Mouse (Mus musculus) frontal cortex, postnatal 36 days (tissue): ENCODE data around the gene Cox10.

Source experiments
- DNase-seq, 2 experiments: peaks; one replicate each; pipeline ENCODE4 v3.0.0; 2022; ENCODE audit warnings: low spot score in 2 of 2

The Cox10 gene

GRCm38 (mm10) chr11:64045041-64045440, 34.2 kb downstream of the Cox10 start:
- DNase-seq, result no peak

- DNase-seq, result no peak
Observed at GRCm38 (mm10) chr11:64044024-64044423, 35.2 kb downstream of the Cox10 start.

DNA sequence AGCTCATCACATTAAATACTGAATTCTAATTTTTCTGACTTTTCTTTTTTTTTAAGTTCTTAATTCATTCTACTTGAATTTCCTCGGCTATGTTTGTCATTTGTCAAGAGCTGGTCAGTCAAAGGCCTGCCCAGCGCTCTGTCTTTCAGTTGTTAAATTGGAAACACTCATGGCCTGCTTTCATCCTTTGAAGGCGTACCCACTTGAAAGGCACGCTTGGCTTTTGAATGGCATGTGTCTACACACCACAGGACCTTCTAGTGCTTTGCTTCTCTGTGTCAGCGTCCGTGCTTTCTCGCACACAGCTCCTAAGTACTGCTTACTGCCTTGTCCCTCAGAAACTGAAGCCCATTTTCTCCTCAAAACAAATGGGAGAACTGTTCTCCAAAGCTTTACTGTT, 38.0 kb downstream of the Cox10 start:
- no peak for DNase-seq

- no peak for DNase-seq
Observed at GRCm38 (mm10) chr11:64039600-64039999, 39.7 kb downstream of the Cox10 start.

DNA sequence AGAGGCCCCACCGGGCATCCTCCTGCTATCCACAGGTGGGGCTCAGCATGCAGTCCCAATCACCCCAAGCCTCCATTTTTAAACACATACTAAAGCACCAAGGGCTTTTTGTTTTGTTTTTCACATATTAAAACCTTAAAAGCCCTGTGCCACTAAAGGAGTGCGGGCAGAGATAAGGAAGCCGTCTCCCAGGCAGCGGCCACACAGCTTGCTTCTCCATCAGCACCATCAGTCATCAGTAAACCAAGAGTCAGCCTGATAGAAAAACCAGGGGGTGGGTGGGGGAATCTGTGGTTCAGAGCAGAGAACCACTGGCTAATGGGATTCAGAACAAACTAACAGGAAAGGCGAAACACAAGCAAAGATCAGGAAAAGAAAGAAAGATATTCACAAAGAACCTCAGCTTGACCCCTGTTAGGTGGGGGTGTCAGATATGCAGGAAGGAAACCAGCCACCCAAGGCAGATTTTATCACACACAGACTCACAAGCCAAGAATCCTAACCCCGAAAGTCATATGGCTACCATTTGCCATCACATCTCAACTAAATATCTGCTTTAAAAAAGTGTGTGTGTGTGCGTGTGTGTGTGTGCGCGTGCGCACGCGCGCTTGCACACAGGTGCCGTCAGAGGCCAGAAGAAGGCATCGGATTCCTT, 41.7 kb downstream of the Cox10 start:
- DNase-seq, result no peak

DNA sequence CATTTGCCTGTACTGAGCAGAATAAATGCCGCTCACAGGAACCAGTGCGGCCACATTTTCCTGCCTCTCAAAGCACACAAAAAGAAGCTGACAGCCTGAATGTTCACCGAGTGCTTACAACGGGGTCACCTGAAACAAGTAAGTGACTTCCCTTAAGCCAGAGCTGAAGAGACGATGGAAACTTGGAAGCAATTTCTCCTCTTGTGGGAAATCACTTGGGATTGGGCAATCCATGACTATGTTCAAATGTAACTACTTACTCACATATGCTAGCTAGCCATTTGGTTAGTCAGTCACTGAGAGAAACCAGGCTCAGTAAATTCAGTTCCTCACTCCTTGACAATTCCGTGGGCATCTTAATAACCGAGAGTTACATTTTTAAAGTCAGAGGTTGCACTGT, 43.0 kb downstream of the Cox10 start:
- DNase-seq, result no peak

GRCm38 (mm10) chr11:64035709-64036108, 43.6 kb downstream of the Cox10 start:
- DNase-seq, result no peak

- DNase-seq, result no peak
Observed at GRCm38 (mm10) chr11:64034686-64035085, 44.6 kb downstream of the Cox10 start.

DNA sequence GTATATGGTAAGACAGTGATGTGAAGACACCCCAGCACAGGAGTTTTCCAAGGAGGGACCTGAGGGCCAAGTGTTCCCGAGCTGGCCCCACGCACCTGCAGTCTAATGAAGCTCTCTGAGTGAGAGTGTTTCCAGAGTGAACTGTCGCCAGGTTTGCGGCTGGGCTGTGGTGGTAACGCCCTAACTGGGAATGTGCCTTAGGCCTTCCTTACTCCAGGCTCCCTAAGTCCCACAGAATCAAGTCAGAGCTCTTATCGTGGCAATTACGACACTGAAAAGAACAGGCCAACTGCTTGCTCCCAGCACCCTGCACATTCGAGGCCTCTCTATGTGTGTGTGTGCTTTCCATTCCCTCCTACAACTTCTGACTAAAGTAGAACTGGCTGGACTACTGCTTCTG, 51.8 kb downstream of the Cox10 start:
- no peak for DNase-seq

- no peak for DNase-seq
Observed at GRCm38 (mm10) chr11:64025843-64026242, 53.4 kb downstream of the Cox10 start.

DNA sequence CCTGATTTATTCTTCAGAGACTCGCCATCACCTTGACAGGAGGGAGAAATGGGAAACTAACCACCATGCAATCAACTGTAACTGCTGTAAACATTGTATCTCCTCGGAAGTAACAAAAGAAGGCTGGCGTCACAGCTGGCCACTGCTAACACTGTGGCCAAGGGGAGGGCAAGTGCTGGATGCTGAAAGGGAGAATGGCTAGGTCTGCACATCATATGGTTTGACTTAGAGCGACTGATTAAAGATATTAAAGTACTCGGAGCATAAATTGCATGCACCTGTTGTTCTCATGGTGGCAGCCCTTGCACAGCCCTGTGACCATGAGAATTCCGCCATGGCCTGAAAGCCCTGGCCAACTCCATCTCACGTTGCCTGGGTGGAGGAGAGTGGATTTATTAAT, 54.7 kb downstream of the Cox10 start:
- no peak for DNase-seq

GRCm38 (mm10) chr11:64023380-64023981, 55.8 kb downstream of the Cox10 start:
- no peak for DNase-seq

GRCm38 (mm10) chr11:64022403-64023047, 56.7 kb downstream of the Cox10 start:
- no peak for DNase-seq

GRCm38 (mm10) chr11:64019235-64019634, 60.0 kb downstream of the Cox10 start:
- no peak for DNase-seq

DNA sequence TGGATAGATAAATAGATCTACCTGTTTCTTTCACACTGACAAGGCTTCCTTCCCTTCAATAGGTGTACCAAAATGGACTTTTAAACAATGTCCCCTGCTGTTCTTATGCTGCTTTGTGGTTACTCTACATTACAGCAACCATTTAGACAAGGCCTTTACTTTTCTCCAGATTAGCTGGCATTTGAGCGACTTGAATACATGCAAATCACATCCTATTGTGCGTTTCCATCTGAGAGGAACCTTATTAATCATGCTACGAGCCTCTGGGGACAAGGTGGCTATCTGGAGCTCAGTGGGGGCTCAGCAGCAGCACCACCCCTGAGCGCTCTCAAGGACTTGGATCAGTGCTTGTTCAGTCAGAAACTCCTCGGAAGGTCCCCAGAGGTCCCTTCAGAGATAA, 61.1 kb downstream of the Cox10 start:
- no peak for DNase-seq

DNA sequence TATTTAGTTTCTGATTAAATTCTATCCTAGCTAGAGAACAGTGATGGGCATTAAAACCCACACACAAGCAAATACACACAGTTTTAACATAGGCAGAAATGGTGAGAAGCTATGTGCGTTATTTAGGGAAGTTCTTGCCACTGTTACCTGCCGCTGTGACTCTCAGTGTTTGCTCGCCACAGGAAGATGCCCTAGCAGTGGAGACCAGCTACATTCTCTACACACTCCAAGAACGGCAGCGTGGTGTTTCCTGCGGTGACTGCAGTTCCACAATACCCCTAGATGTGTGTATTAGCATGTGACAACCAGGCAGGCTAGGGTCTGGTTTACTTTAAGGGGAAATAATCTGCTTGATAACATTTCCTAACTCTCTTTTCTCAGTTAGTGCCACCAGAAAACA, 64.0 kb downstream of the Cox10 start:
- no peak for DNase-seq

- DNase-seq, result no peak
Observed at GRCm38 (mm10) chr11:64010724-64011496, 68.4 kb downstream of the Cox10 start.

DNA sequence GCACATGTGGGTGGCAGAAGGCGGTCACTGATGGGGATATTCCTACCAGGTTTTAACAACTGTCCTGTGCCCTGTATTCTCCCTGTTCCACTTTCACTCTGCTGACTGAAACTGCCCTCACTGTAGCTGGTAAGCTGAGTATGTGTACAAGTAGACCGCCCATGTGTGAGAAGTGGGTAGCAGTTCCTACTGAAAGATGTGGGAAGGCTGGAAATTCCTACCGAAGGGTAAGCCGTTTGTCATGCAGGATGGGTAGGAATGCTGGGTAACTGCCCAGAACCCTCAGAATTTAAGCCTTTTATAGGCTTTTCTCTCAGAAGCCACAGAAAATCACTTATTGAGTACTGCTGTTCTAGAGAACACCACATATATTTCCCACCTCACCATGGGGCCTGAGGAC, 75.1 kb downstream of the Cox10 start:
- DNase-seq, result peak; percentile 17 to 42

DNA sequence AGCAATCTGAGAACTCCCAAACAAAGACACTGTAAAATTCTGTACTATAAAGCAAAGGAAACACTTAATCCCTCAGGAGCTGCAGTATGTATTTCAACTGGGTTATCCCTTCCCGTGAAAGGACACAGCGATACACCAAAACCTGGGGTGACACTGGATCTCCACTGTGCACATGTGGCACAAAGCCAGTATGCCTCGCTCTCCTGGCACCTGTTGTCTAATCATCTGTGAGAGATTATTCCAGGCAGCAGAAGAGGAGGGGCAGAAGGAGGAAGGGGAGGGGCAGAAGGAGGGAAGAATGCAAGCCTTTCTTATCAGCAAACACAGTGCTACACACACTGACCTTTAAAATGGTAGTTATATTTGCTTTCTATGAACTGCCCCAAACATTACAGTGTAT, 75.8 kb downstream of the Cox10 start:
- DNase-seq, result no peak

GRCm38 (mm10) chr11:64002629-64003028, 76.6 kb downstream of the Cox10 start:
- DNase-seq, result no peak

DNA sequence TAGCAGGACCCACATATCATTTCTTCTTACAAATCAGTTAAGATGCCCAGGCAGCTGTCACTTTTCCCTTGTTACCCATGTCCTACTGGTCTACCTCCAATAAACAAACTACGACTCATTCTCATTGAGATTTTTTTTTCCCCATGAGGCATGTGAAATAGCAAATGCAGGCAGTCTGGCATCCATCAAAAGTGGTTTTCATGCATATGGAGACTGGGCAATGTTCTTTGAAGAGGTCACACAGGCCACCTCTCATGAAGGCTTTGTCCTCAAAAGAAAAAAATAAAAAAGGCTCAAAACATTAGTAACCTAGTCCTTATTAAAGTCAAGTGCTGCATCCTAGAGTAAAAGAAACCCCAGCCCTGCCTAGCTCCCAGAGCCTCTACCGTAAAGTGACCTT, 78.2 kb downstream of the Cox10 start:
- DNase-seq, result no peak

DNA sequence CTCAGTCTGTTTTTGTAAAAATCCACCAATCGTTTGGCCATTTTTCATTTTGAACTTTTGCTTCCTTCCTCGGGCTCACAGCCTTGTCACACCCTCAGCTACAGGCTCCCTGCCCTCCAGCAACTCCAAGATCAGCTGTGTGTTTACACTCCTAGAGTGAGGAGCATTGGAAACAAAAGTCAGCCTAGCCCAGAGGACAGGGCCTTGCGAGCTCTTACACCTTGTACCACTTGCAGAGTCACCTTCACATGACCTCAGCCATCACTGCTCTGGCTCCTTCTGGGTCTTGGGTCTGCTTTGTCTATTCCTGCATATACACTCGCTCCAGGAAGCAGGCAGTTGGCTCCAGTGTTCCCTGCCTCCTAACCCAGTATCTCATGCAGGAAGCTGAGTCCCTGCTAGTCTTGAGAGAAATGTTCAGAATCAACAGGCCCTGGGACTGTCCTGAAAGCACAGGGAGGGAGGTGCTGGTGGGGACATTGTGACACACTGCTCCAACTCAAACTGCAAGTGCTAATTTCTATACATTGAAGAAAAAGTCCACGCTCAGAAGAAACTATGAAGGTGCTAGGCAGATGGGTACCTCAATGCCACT, 79.0 kb downstream of the Cox10 start:
- DNase-seq, result no peak
